Mouse (Mus musculus) embryonic facial prominence, embryonic 15.5 days (tissue): ENCODE results near the gene L3mbtl2. TPM values are rescaled to one million over a fixed set of nuclear protein-coding genes. Genes with fewer than 3 reads are reported as not detected.
A peak's percentile ranks its signal among the peaks of the same experiment; 100 is the strongest.

Experiments
- ATAC-seq: fragments of 200-750 bp; cut with Nextera tagmentation; 2 replicates; pipeline ENCODE4 v1.8.0; 2017; ENCODE audit warnings: low read depth, moderate TSS enrichment; ENCODE audit not compliant: insufficient number of reproducible peaks, low FRiP score, low TSS enrichment
- H3K27ac ChIP-seq: fragments of 300-500 bp; sonication (generic); replicated peaks from 2 replicates; pipeline ENCODE4 v1.5.1; 2015; ENCODE audit warnings: mild to moderate bottlenecking, inconsistent platforms
- H3K27me3 ChIP-seq: fragments of 300-500 bp; sonication (generic); 2 replicates; pipeline ENCODE4 v1.6.1; 2015; ENCODE audit warnings: inconsistent platforms
- H3K36me3 ChIP-seq: fragments of 300-500 bp; sonication (generic); 2 replicates; pipeline ENCODE4 v1.6.1; 2015; ENCODE audit warnings: mild to moderate bottlenecking, inconsistent platforms
- H3K4me1 ChIP-seq: fragments of 300-500 bp; sonication (generic); 2 replicates; pipeline ENCODE4 v1.6.1; 2015; ENCODE audit warnings: inconsistent platforms
- H3K4me2 ChIP-seq: fragments of 300-500 bp; sonication (generic); replicated peaks from 2 replicates; pipeline ENCODE4 v1.6.1; 2015; ENCODE audit warnings: mild to moderate bottlenecking, inconsistent platforms
- H3K4me3 ChIP-seq: fragments of 300-500 bp; sonication (generic); replicated peaks from 2 replicates; pipeline ENCODE4 v1.5.1; 2015; ENCODE audit warnings: mild to moderate bottlenecking, inconsistent platforms
- H3K9ac ChIP-seq: fragments of 300-500 bp; sonication (generic); 2 replicates; pipeline ENCODE4 v1.6.1; 2015; ENCODE audit warnings: inconsistent platforms
- H3K9me3 ChIP-seq: fragments of 300-500 bp; sonication (generic); replicated peaks from 2 replicates; pipeline ENCODE4 v1.6.1; 2016; ENCODE audit warnings: inconsistent platforms
- WGBS: fragments of 180-500 bp; shearing (Covaris S2); methylation state at CpG from one replicate; pipeline ENCODE4 v1.1.7; 2015; 5-methylcytosine and 5-hydroxymethylcytosine counted together
- polyA plus RNA-seq: library from polyadenylated mRNA; unstranded; fragments of >200 nt; fragmentation: Nextera tagmentation; extraction: Ambion mirVana; gene quantifications from 2 replicates; pipeline ENCODE4 v1.2.1, GENCODE M21; 2015

The L3mbtl2 gene
- polyA plus RNA-seq, 1 experiment from 2014 or later: 20.0 TPM

- H3K9me3 ChIP-seq: no peaks in the 10 kb centered on the region
- WGBS: 83% methylated on average over 1 of the region's 1 CpGs
- no peaks in the 10 kb centered on the region for H3K4me1 ChIP-seq
- no peak for ATAC-seq
- H3K27me3 ChIP-seq: no peaks in the 10 kb centered on the region
- no peak overlapping the region for H3K9ac ChIP-seq
- no peak overlapping the region for H3K4me2 ChIP-seq
- H3K36me3 ChIP-seq: peaks cover 86% of the 10 kb centered on the region
- no peak overlapping the region for H3K4me3 ChIP-seq
- no peak overlapping the region for H3K27ac ChIP-seq
These were observed 46.0 kb downstream of the L3mbtl2 start for GRCm38 (mm10) chr15:81709686-81710085.

- Histone ChIP-seq H3K27ac (no peak overlapping the region), H3K4me3 (no peak overlapping the region), H3K36me3 (peaks cover 85% of the 10 kb centered on the region), H3K9ac (no peak overlapping the region), H3K9me3 (no peaks in the 10 kb centered on the region), H3K4me1 (no peaks in the 10 kb centered on the region), H3K4me2 (no peak overlapping the region), H3K27me3 (no peaks in the 10 kb centered on the region)
- no peak for ATAC-seq
- 78% methylated on average over 4 of the region's 4 CpGs for WGBS
These were observed 47.1 kb downstream of the L3mbtl2 start for GRCm38 (mm10) chr15:81710801-81711200.

- Histone ChIP-seq H3K36me3 (peaks cover 91% of the 10 kb centered on the region), H3K27ac (no peak overlapping the region), H3K4me2 (no peak overlapping the region), H3K9me3 (no peaks in the 10 kb centered on the region), H3K4me1 (no peaks in the 10 kb centered on the region), H3K27me3 (no peaks in the 10 kb centered on the region), H3K4me3 (no peak overlapping the region), H3K9ac (no peak overlapping the region)
- no peak for ATAC-seq
- WGBS: 82% methylated on average over 6 of the region's 6 CpGs
These were observed 50.1 kb downstream of the L3mbtl2 start for GRCm38 (mm10) chr15:81713742-81714141.

GRCm38 (mm10) chr15:81718336-81719138 lies 54.8 kb downstream of the L3mbtl2 start:
- H3K4me2 ChIP-seq: no peak overlapping the region
- ATAC-seq: no peak
- H3K9me3 ChIP-seq: no peaks in the 10 kb centered on the region
- WGBS: 90% methylated on average over 9 of the region's 9 CpGs
- H3K4me3 ChIP-seq: no peak overlapping the region
- H3K4me1 ChIP-seq: no peaks in the 10 kb centered on the region
- H3K9ac ChIP-seq: no peak overlapping the region
- H3K36me3 ChIP-seq: peaks cover 89% of the 10 kb centered on the region
- H3K27ac ChIP-seq: no peak overlapping the region
- no peaks in the 10 kb centered on the region for H3K27me3 ChIP-seq

GRCm38 (mm10) chr15:81719139-81719531 lies 55.4 kb downstream of the L3mbtl2 start:
- 90% methylated on average over 6 of the region's 6 CpGs for WGBS
- no peaks in the 10 kb centered on the region for H3K4me1 ChIP-seq
- no peaks in the 10 kb centered on the region for H3K9me3 ChIP-seq
- H3K27me3 ChIP-seq: no peaks in the 10 kb centered on the region
- no peak overlapping the region for H3K27ac ChIP-seq
- ATAC-seq: no peak; the same call in 1 of the 2 replicates
- no peak overlapping the region for H3K9ac ChIP-seq
- no peak overlapping the region for H3K4me2 ChIP-seq
- H3K36me3 ChIP-seq: peaks cover 86% of the 10 kb centered on the region
- H3K4me3 ChIP-seq: no peak overlapping the region

- ATAC-seq: no peak
- whole genome bisulfite sequencing: 94% methylated on average over 5 of the region's 5 CpGs
- peaks cover 70% of the 10 kb centered on the region for H3K36me3 ChIP-seq
These were observed 58.7 kb downstream of the L3mbtl2 start for GRCm38 (mm10) chr15:81722361-81722760.

GRCm38 (mm10) chr15:81723653-81724052 lies 60.0 kb downstream of the L3mbtl2 start:
- H3K36me3 ChIP-seq: peaks cover 57% of the 10 kb centered on the region
- no peak for ATAC-seq
- 75% methylated on average over 11 of the region's 11 CpGs for WGBS

More at GRCm38 (mm10) chr15:81722361-81722760, 58.7 kb downstream of the L3mbtl2 start:
- Histone ChIP-seq H3K4me3 (no peak overlapping the region), H3K4me1 (no peaks in the 10 kb centered on the region), H3K27ac (no peak overlapping the region), H3K9me3 (no peaks in the 10 kb centered on the region), H3K4me2 (no peak overlapping the region), H3K27me3 (no peaks in the 10 kb centered on the region), H3K9ac (no peak overlapping the region)

GRCm38 (mm10) chr15:81725965-81726364 lies 62.3 kb downstream of the L3mbtl2 start:
- no peak overlapping the region for H3K27ac ChIP-seq

More at GRCm38 (mm10) chr15:81723653-81724052, 60.0 kb downstream of the L3mbtl2 start:
- H3K4me3 ChIP-seq: no peak overlapping the region
- H3K27me3 ChIP-seq: no peaks in the 10 kb centered on the region
- H3K9ac ChIP-seq: no peak overlapping the region
- no peak overlapping the region for H3K4me2 ChIP-seq
- peaks cover 5% of the 10 kb centered on the region for H3K4me1 ChIP-seq
- H3K9me3 ChIP-seq: no peaks in the 10 kb centered on the region
- no peak overlapping the region for H3K27ac ChIP-seq

GRCm38 (mm10) chr15:81729241-81729791 lies 65.6 kb downstream of the L3mbtl2 start:
- H3K4me1 ChIP-seq: peaks cover 12% of the 10 kb centered on the region
- no peaks in the 10 kb centered on the region for H3K9me3 ChIP-seq
- H3K4me3 ChIP-seq: peak overlapping the region; percentile 88
- H3K4me2 ChIP-seq: peak overlapping the region; percentile 96
- peak overlapping the region; percentile 65 for H3K27ac ChIP-seq
- 0 out of 2 replicates have a peak, but pooled peaks cover 9% of the 10 kb centered on the region for H3K36me3 ChIP-seq
- H3K27me3 ChIP-seq: no peaks in the 10 kb centered on the region
- no peak for ATAC-seq
- WGBS: under 1% methylated on average over 49 of the region's 49 CpGs
- peak overlapping the region; percentile 89 for H3K9ac ChIP-seq

More at GRCm38 (mm10) chr15:81725965-81726364, 62.3 kb downstream of the L3mbtl2 start:
- no peaks in the 10 kb centered on the region for H3K27me3 ChIP-seq
- H3K9me3 ChIP-seq: no peaks in the 10 kb centered on the region
- H3K36me3 ChIP-seq: peaks cover 34% of the 10 kb centered on the region
- ATAC-seq: no peak
- H3K9ac ChIP-seq: no peak overlapping the region
- peaks cover 12% of the 10 kb centered on the region for H3K4me1 ChIP-seq
- H3K4me2 ChIP-seq: no peak overlapping the region
- no peak overlapping the region for H3K4me3 ChIP-seq
- WGBS: 97% methylated on average over 8 of the region's 8 CpGs

- Histone ChIP-seq H3K4me1 (peaks cover 12% of the 10 kb centered on the region), H3K4me3 (peak overlapping the region; percentile 88)
- 4% methylated on average over 41 of the region's 41 CpGs for WGBS
These were observed 66.3 kb downstream of the L3mbtl2 start for GRCm38 (mm10) chr15:81729792-81730635.

GRCm38 (mm10) chr15:81735075-81735474 lies 71.4 kb downstream of the L3mbtl2 start:
- Histone ChIP-seq H3K36me3 (no peaks in the 10 kb centered on the region), H3K27me3 (no peaks in the 10 kb centered on the region), H3K4me3 (no peak overlapping the region), H3K27ac (no peak overlapping the region), H3K9ac (no peak overlapping the region), H3K4me2 (no peak overlapping the region), H3K9me3 (no peaks in the 10 kb centered on the region), H3K4me1 (no peaks in the 10 kb centered on the region)
- 50% methylated on average over 3 of the region's 3 CpGs for WGBS
- no peak for ATAC-seq

More at GRCm38 (mm10) chr15:81729792-81730635, 66.3 kb downstream of the L3mbtl2 start:
- Histone ChIP-seq H3K27ac (peak overlapping the region; percentile 65), H3K9ac (peak overlapping the region; percentile 89), H3K9me3 (no peaks in the 10 kb centered on the region), H3K4me2 (peak overlapping the region; percentile 96), H3K27me3 (no peaks in the 10 kb centered on the region), H3K36me3 (0 out of 2 replicates have a peak, but pooled peaks cover 8% of the 10 kb centered on the region)
- ATAC-seq: peak; percentile 99
